Mouse (Mus musculus) erythroblast, embryonic 14.5 days (primary cell): Measurements from ENCODE around the gene Scamp4.

Source experiments
- GATA1 ChIP-seq: IDR thresholded peaks from 2 replicates; pipeline ENCODE4 v1.6.1; 2012; ENCODE audit warnings: low read length, inconsistent platforms, mixed read lengths
- TAL1 ChIP-seq: IDR thresholded peaks from 3 replicates; pipeline ENCODE4 v1.6.1; 2012; ENCODE audit warnings: low read length, inconsistent platforms, mixed read lengths

DNA sequence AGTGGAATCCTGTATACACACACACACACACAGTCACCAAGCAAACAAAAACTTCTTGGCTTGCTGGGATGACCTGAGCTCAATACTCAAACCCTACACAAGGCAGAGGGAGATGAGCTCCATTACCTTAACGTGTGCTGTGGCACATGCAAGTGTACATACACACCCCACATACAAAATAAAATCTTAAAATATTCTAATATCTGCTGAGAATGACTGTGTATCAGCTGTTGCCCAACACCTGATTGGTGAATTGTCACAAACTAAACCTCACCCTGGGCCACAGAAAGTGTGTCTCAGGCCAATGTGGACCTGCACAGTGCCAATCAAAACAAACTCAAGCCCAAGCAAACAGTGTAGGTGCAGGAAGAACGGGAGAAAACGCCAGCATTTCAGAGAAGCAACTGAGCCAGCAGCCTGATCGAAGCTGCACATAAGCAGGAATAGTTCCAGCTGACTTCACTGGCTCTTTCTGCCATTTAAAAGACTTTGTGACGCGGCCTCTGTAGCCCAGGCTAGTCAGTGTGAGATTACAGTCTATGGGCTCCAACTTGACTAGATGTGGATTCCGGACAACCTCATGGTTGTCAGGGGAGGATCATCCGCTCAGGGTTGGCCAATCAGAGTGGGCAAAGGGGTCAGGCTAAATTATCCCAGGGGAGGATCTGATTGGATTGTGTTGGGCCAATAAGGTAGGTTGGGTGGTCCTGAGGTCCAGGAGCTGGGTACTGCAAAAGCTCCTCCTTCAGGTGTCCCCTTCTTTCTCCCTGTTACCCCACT lies 17.0 kb downstream of the Scamp4 start:
- TF ChIP-seq TAL1: no peak
- TF ChIP-seq GATA1: no peak
